Mouse (Mus musculus): ENCODE results near the gene Cwc25.

GRCm38 (mm10) chr11:97813085-97813484 is 46.7 kb upstream of the Cwc25 start:
- TF ChIP-seq GATA1 (IDR thresholded peaks at IDR 0.05; ENCODE audit: borderline replicate concordance, low read length) (no peak), FLI1 (IDR thresholded peaks at IDR 0.05; ENCODE audit: low read length) (no peak)

Measured in megakaryocyte, embryonic 14.5 days (primary cell).